Mouse (Mus musculus): Measurements from ENCODE around the gene Hcrt.

GRCm38 (mm10) chr11:100720345-100720744, 42.4 kb downstream of the Hcrt start:
- TF ChIP-seq CTCF (IDR thresholded peaks at IDR 0.05; ENCODE audit: borderline replicate concordance, insufficient read depth, low read length) (no peak), POLR2A (IDR thresholded peaks at IDR 0.05; ENCODE audit: low read depth, low read length) (no peak)
